Mouse (Mus musculus): ENCODE measurements around the gene Stard10. TPM values are rescaled to one million over a fixed set of nuclear protein-coding genes. Genes with fewer than 3 reads are reported as not detected.
A peak's percentile ranks its signal among the peaks of the same experiment; 100 is the strongest.

Stard10 gene
- polyA plus RNA-seq, 1 experiment from 2014 or later, result 111 TPM

- Histone ChIP-seq H3K27ac (peak overlapping the region; percentile 58), H3K27me3 (replicated peaks) (no peaks in the 10 kb centered on the region), H3K9ac (peak overlapping the region; percentile 50), H3K9me3 (no peaks in the 10 kb centered on the region), H3K4me2 (replicated peaks) (peak overlapping the region; percentile 58), H3K4me3 (replicated peaks) (peak overlapping the region; percentile 39), H3K36me3 (peaks cover 39% of the 10 kb centered on the region), H3K4me1 (replicated peaks) (peaks cover 28% of the 10 kb centered on the region)
- no peak for ATAC-seq
- 39% methylated on average over 2 of the region's 2 CpGs for WGBS
Observed at GRCm38 (mm10) chr7:101395471-101395870, 78.6 kb downstream of the Stard10 start.

Other genes with a start within 250 kb of the Stard10 start
- gene Fchsd2, start 224.2 kb upstream of the Stard10 start, polyA plus RNA-seq (2015; fragmentation: Nextera tagmentation; extraction: Ambion mirVana), result 20.3 and 21.0 TPM in 2 replicates
- 14.3 and 16.1 TPM in 2 replicates for gene Atg16l2, start 14.8 kb upstream of the Stard10 start, polyA plus RNA-seq (2015; fragmentation: Nextera tagmentation; extraction: Ambion mirVana)
- 56.3 and 58.4 TPM in 2 replicates for gene Arap1, start 31.0 kb downstream of the Stard10 start, polyA plus RNA-seq (2015; fragmentation: Nextera tagmentation; extraction: Ambion mirVana)
- 3.5 and 5.7 TPM in 2 replicates for gene Gm45837, start 93.8 kb downstream of the Stard10 start, polyA plus RNA-seq (2015; fragmentation: Nextera tagmentation; extraction: Ambion mirVana)
- 15.4 and 16.6 TPM in 2 replicates for gene Pde2a, start 104.6 kb downstream of the Stard10 start, polyA plus RNA-seq (2015; fragmentation: Nextera tagmentation; extraction: Ambion mirVana)